Mouse (Mus musculus): Measurements from ENCODE around the gene Mipep. TPM values are rescaled to one million over a fixed set of nuclear protein-coding genes. Genes with fewer than 3 reads are reported as not detected.

Gene Mipep
- total and polyA plus RNA-seq, 2 experiments from 2014 or later: 17.1 to 32.1 TPM

DNA sequence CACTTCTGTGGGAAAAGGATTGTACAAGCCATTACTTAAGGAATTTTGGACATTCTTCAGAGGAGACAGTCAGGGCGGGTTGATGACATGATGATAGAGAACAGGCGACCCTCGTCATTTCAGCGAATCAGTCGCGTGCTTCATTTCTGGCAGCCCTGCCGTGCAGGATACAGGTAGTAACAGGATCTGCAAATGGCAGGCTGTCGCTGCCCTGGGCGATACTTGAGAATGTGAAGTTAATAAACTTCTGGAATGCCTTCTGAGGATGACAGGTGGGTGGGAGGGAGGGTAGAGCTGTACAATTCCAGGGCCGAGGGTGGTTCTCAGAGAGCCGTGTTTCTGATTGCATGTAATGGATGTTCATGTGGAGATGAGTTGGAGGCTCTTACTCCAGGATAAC, 82.0 kb downstream of the Mipep start:
- Histone ChIP-seq H3K36me3 (ENCODE audit: insufficient read depth, low read length) (0 out of 2 replicates have a peak, but pooled peaks cover 3% of the 10 kb centered on the region), H3K27me3 (ENCODE audit: insufficient read depth, low read length) (no peaks in the 10 kb centered on the region), H3K27ac (ENCODE audit: low read depth, low read length) (no peak overlapping the region), H3K4me2 (ENCODE audit: low read depth, low read length, poor library complexity, severe bottlenecking) (no peak overlapping the region), H3K4me1 (ENCODE audit: insufficient read depth, low read length) (no peaks in the 10 kb centered on the region), H3K9ac (replicated peaks; ENCODE audit: low read length, poor library complexity, severe bottlenecking) (no peak overlapping the region), H3K9me3 (ENCODE audit: low read length) (no peaks in the 10 kb centered on the region), H3K4me3 (ENCODE audit: low read depth, low read length) (no peak overlapping the region)
- DNase-seq (ENCODE audit: low spot score): no peak
- no peak for ATAC-seq (ENCODE audit: low FRiP score)
- WGBS: 84% methylated on average over 11 of the region's 11 CpGs
- TF ChIP-seq CTCF (IDR thresholded peaks at IDR 0.05): no peak

DNA sequence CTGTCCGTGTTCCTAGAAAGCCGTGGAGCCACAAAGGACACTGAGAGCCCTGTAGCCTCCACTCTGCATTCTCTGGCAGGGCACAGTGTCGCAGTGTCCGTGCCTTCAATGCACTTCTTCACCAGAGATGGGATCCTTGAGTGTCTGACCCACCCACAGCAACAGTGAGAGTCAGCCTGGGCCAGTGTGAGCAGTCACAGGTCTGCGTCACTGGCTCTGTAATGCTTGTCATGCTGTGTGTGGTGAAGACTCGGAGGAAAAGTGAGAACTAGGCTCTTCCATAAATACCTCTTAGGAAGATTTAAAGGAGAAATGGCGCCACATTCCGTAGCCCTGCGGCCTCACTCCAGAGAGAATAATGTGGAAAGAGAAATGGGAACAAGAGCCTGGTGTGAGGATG, 84.0 kb downstream of the Mipep start:
- H3K9ac ChIP-seq (replicated peaks; ENCODE audit: low read length, poor library complexity, severe bottlenecking): no peak overlapping the region
- ATAC-seq (ENCODE audit: low FRiP score): no peak
- H3K27me3 ChIP-seq (ENCODE audit: insufficient read depth, low read length): no peaks in the 10 kb centered on the region
- no peak for TF ChIP-seq CTCF (IDR thresholded peaks at IDR 0.05)
- no peak overlapping the region for H3K27ac ChIP-seq (ENCODE audit: low read depth, low read length)
- no peaks in the 10 kb centered on the region for H3K4me1 ChIP-seq (ENCODE audit: insufficient read depth, low read length)
- peaks cover 10% of the 10 kb centered on the region; the same call in 1 of the 2 replicates for H3K36me3 ChIP-seq (ENCODE audit: insufficient read depth, low read length)
- no peak overlapping the region for H3K4me3 ChIP-seq (ENCODE audit: low read depth, low read length)
- WGBS: 59% methylated on average over 9 of the region's 9 CpGs
- H3K4me2 ChIP-seq (ENCODE audit: low read depth, low read length, poor library complexity, severe bottlenecking): no peak overlapping the region
- no peak for DNase-seq (ENCODE audit: low spot score)
- H3K9me3 ChIP-seq (ENCODE audit: low read length): no peaks in the 10 kb centered on the region

DNA sequence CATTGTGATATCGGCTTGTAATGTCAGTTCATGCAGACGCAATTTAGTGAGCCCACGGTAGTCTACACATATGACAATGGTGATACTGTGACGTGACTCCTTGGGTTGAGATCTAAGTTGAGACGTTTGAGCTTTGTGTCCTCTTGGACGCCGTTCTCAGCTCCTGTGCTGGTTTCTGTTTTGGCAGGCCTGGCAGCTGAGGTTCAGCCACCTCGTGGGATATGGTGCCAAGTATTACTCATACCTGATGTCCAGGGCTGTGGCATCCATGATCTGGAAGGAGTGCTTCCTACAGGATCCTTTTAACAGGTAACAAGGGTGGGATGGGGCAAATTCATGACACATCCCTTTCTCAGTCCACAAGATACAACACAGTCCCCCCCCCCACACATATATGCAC, 87.5 kb downstream of the Mipep start:
- WGBS: 96% methylated on average over 8 of the region's 8 CpGs

DNA sequence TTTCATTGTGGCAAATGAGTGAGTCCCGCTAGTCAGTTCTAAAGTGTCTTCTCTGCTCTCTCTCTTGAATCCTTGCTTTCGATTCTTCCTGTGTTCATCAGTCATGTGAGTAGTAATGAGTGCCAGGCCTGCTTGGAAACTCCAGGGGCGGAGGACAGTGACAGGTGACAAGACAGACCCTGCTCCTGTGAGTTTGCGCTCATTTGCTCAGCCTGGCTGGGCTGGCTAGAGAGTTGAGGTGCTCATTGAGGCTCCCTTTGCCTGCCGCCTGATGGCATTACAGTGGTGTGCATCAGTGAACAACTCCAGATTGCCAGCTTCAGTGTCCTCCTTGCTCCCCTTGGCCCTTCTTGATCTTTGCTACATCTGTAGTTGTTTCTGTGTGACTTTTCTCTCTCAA, 97.7 kb downstream of the Mipep start:
- 95% methylated on average over 5 of the region's 5 CpGs for WGBS
- Histone ChIP-seq H3K9ac (replicated peaks; ENCODE audit: low read length, poor library complexity, severe bottlenecking) (no peak overlapping the region), H3K36me3 (ENCODE audit: insufficient read depth, low read length) (no peaks in the 10 kb centered on the region), H3K27ac (ENCODE audit: low read depth, low read length) (no peak overlapping the region), H3K27me3 (ENCODE audit: insufficient read depth, low read length) (no peaks in the 10 kb centered on the region), H3K4me2 (ENCODE audit: low read depth, low read length, poor library complexity, severe bottlenecking) (no peak overlapping the region), H3K9me3 (ENCODE audit: low read length) (no peaks in the 10 kb centered on the region), H3K4me3 (ENCODE audit: low read depth, low read length) (no peak overlapping the region), H3K4me1 (ENCODE audit: insufficient read depth, low read length) (no peaks in the 10 kb centered on the region)
- TF ChIP-seq CTCF (IDR thresholded peaks at IDR 0.05): no peak
- ATAC-seq (ENCODE audit: low FRiP score): no peak
- no peak for DNase-seq (ENCODE audit: low spot score)

More for the DNA sequence above, 87.5 kb downstream of the Mipep start:
- ATAC-seq (ENCODE audit: low FRiP score) (no peak), DNase-seq (ENCODE audit: low spot score) (no peak)
- Histone ChIP-seq H3K4me3 (ENCODE audit: low read depth, low read length) (no peak overlapping the region), H3K4me2 (ENCODE audit: low read depth, low read length, poor library complexity, severe bottlenecking) (no peak overlapping the region), H3K36me3 (ENCODE audit: insufficient read depth, low read length) (peaks cover 21% of the 10 kb centered on the region), H3K9me3 (ENCODE audit: low read length) (no peaks in the 10 kb centered on the region), H3K9ac (replicated peaks; ENCODE audit: low read length, poor library complexity, severe bottlenecking) (no peak overlapping the region), H3K4me1 (ENCODE audit: insufficient read depth, low read length) (no peaks in the 10 kb centered on the region), H3K27me3 (ENCODE audit: insufficient read depth, low read length) (no peaks in the 10 kb centered on the region), H3K27ac (ENCODE audit: low read depth, low read length) (no peak overlapping the region)
- TF ChIP-seq CTCF (IDR thresholded peaks at IDR 0.05): no peak

DNA sequence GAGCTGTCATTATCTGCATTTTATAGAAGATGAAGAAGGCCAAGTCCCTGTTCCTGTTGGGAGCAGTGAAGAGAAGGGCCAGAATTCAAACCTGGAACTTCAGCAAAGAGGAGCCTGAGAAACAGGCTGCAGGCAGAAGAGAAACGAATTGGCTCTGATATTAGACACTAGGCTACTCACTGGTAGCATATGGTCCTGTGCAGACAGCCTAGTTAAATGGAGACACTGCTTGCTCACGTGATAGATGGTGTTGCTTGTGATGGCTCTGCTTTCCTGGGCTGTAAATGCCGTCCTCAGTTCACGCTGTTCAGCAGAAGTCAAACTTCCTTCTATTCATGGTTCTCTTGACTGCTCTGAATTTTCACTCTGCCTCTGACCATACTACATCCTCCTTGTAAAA, 98.3 kb downstream of the Mipep start:
- ATAC-seq (ENCODE audit: low FRiP score) (no peak), DNase-seq (ENCODE audit: low spot score) (no peak)
- H3K27ac ChIP-seq (ENCODE audit: low read depth, low read length): no peak overlapping the region
- H3K4me2 ChIP-seq (ENCODE audit: low read depth, low read length, poor library complexity, severe bottlenecking): no peak overlapping the region
- no peak for TF ChIP-seq CTCF (IDR thresholded peaks at IDR 0.05)
- no peaks in the 10 kb centered on the region for H3K27me3 ChIP-seq (ENCODE audit: insufficient read depth, low read length)
- no peak overlapping the region for H3K9ac ChIP-seq (replicated peaks; ENCODE audit: low read length, poor library complexity, severe bottlenecking)
- no peak overlapping the region for H3K4me3 ChIP-seq (ENCODE audit: low read depth, low read length)
- WGBS: 91% methylated on average over 4 of the region's 4 CpGs
- no peaks in the 10 kb centered on the region for H3K9me3 ChIP-seq (ENCODE audit: low read length)
- H3K4me1 ChIP-seq (ENCODE audit: insufficient read depth, low read length): no peaks in the 10 kb centered on the region
- H3K36me3 ChIP-seq (ENCODE audit: insufficient read depth, low read length): no peaks in the 10 kb centered on the region

DNA sequence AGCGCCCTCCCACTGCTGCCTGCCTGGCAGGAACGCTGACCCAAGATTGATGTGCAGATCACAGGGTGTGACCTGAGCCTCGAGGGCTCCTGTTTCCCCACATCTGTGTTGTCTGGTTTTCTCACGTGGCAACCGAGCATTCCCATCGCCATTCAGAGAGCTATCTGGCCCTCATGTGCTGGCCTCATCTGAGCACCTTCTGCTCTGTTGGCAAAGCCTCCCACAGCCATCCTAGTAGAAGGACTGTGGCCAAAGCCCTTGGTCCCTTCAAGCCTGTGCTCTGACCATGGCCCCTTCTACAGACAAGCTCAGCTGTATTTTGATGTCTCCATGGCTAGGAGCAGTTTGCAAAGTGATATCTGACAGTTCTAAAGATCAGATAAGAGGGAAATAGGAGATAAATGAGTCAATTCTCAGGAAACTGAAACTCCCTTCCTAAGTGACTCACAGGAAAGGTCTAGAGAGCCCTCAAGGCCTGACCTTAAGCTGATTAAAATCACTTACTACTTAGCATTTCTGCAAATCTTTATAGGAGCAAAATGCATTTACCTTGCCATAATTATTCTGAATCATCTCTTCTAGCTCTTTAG, 101.1 kb downstream of the Mipep start:
- WGBS: 77% methylated on average over 6 of the region's 6 CpGs
- H3K9ac ChIP-seq (replicated peaks; ENCODE audit: low read length, poor library complexity, severe bottlenecking): no peak overlapping the region
- H3K4me1 ChIP-seq (ENCODE audit: insufficient read depth, low read length): no peaks in the 10 kb centered on the region
- H3K4me3 ChIP-seq (ENCODE audit: low read depth, low read length): no peak overlapping the region
- TF ChIP-seq CTCF (IDR thresholded peaks at IDR 0.05): no peak
- peak; percentile 15 for DNase-seq (ENCODE audit: low spot score)
- no peak overlapping the region for H3K27ac ChIP-seq (ENCODE audit: low read depth, low read length)
- H3K27me3 ChIP-seq (ENCODE audit: insufficient read depth, low read length): no peaks in the 10 kb centered on the region
- H3K9me3 ChIP-seq (ENCODE audit: low read length): no peaks in the 10 kb centered on the region
- H3K4me2 ChIP-seq (ENCODE audit: low read depth, low read length, poor library complexity, severe bottlenecking): no peak overlapping the region
- no peaks in the 10 kb centered on the region for H3K36me3 ChIP-seq (ENCODE audit: insufficient read depth, low read length)
- ATAC-seq (ENCODE audit: low FRiP score): no peak

Measured in midbrain, postnatal 0 days (tissue).